Mouse (Mus musculus): Measurements from ENCODE around the gene Rps18. TPM values are rescaled to one million over a fixed set of nuclear protein-coding genes. Genes with fewer than 3 reads are reported as not detected.
"Not testable (repeated sequence)": the region's sequence is repeated elsewhere in the genome, so short reads cannot be mapped to it uniquely, and the experiment has no call there.

Rps18 gene
- polyA plus RNA-seq (2014; fragmentation: Nextera tagmentation; extraction: Ambion mirVana), result 1,265 and 1,326 TPM in 2 replicates

GRCm38 (mm10) chr17:33955555-33956214, at the start of gene Rps18, which contains the start of gene Vps52:
Rps18 (minus strand) TSS chr17:33956001.
Vps52 (plus strand) TSS chr17:33955812.
- Histone ChIP-seq H3K9me3 (ENCODE audit: control insufficient read depth, low read length) (no peaks in the 10 kb centered on the region), H3K9ac (ENCODE audit: low read length) (peak within 1 kb of the TSS; percentile 94), H3K4me1 (replicated peaks; ENCODE audit: control insufficient read depth, insufficient read depth, low read length) (peaks cover 38% of the 10 kb centered on the region), H3K4me3 (ENCODE audit: low read depth, low read length) (peak within 1 kb of the TSS; percentile 98), H3K27ac (ENCODE audit: low read depth, low read length) (peak within 1 kb of the TSS; percentile 90), H3K27me3 (ENCODE audit: control insufficient read depth, insufficient read depth, low read length) (no peaks in the 10 kb centered on the region), H3K4me2 (ENCODE audit: low read depth, low read length, severe bottlenecking) (peak within 1 kb of the TSS; percentile 92), H3K36me3 (ENCODE audit: control insufficient read depth, insufficient read depth, low read length) (peaks cover 10% of the 10 kb centered on the region)
- peak; percentile 96 for DNase-seq (ENCODE audit: low spot score)
- WGBS, result under 1% methylated on average over 50 of the region's 50 CpGs
- peak; percentile 86 for ATAC-seq (replicated peaks; ENCODE audit: low FRiP score)

- Histone ChIP-seq H3K27ac (ENCODE audit: low read depth, low read length) (no peak overlapping the region), H3K9ac (ENCODE audit: low read length) (no peak overlapping the region), H3K4me2 (ENCODE audit: low read depth, low read length, severe bottlenecking) (no peak overlapping the region), H3K36me3 (ENCODE audit: control insufficient read depth, insufficient read depth, low read length) (no peaks in the 10 kb centered on the region), H3K9me3 (ENCODE audit: control insufficient read depth, low read length) (no peaks in the 10 kb centered on the region), H3K27me3 (ENCODE audit: control insufficient read depth, insufficient read depth, low read length) (peaks cover 8% of the 10 kb centered on the region; the same call in 1 of the 2 replicates), H3K4me1 (replicated peaks; ENCODE audit: control insufficient read depth, insufficient read depth, low read length) (peaks cover 2% of the 10 kb centered on the region; the same call in 1 of the 2 replicates), H3K4me3 (ENCODE audit: low read depth, low read length) (no peak overlapping the region)
- peak; percentile 81 for DNase-seq (ENCODE audit: low spot score)
- WGBS, result 7% methylated on average over 5 of the region's 5 CpGs
- no peak for ATAC-seq (replicated peaks; ENCODE audit: low FRiP score)
Measured at GRCm38 (mm10) chr17:34003426-34003825, 47.6 kb upstream of the Rps18 start.

GRCm38 (mm10) chr17:34000796-34001195, 45.0 kb upstream of the Rps18 start:
- WGBS, result 58% methylated on average over 2 of the region's 2 CpGs
- ATAC-seq (replicated peaks; ENCODE audit: low FRiP score); H3K9me3 ChIP-seq (ENCODE audit: control insufficient read depth, low read length); H3K27me3 ChIP-seq (ENCODE audit: control insufficient read depth, insufficient read depth, low read length); H3K36me3 ChIP-seq (ENCODE audit: control insufficient read depth, insufficient read depth, low read length); H3K27ac ChIP-seq (ENCODE audit: low read depth, low read length); H3K9ac ChIP-seq (ENCODE audit: low read length); H3K4me1 ChIP-seq (replicated peaks; ENCODE audit: control insufficient read depth, insufficient read depth, low read length); H3K4me3 ChIP-seq (ENCODE audit: low read depth, low read length); DNase-seq (ENCODE audit: low spot score); H3K4me2 ChIP-seq (ENCODE audit: low read depth, low read length, severe bottlenecking): not testable (repeated sequence)

GRCm38 (mm10) chr17:34000150-34000537, 44.3 kb upstream of the Rps18 start, which contains the start of gene H2-K1:
H2-K1 (minus strand) TSS chr17:34000347.
- Histone ChIP-seq H3K27me3 (ENCODE audit: control insufficient read depth, insufficient read depth, low read length) (peaks cover 8% of the 10 kb centered on the region; the same call in 1 of the 2 replicates), H3K9ac (ENCODE audit: low read length) (peak within 1 kb of the TSS; percentile 64), H3K4me2 (ENCODE audit: low read depth, low read length, severe bottlenecking) (peak within 1 kb of the TSS; percentile 94), H3K4me1 (replicated peaks; ENCODE audit: control insufficient read depth, insufficient read depth, low read length) (peaks cover 2% of the 10 kb centered on the region; the same call in 1 of the 2 replicates), H3K36me3 (ENCODE audit: control insufficient read depth, insufficient read depth, low read length) (no peaks in the 10 kb centered on the region), H3K9me3 (ENCODE audit: control insufficient read depth, low read length) (no peaks in the 10 kb centered on the region), H3K4me3 (ENCODE audit: low read depth, low read length) (peak within 1 kb of the TSS; percentile 54), H3K27ac (ENCODE audit: low read depth, low read length) (no peak within 1 kb of the TSS)
- WGBS, result 1% methylated on average over 27 of the region's 30 CpGs
- ATAC-seq (replicated peaks; ENCODE audit: low FRiP score), result peak; percentile 80
- DNase-seq (ENCODE audit: low spot score), result peak; percentile 83

GRCm38 (mm10) chr17:33999341-34000149, 43.7 kb upstream of the Rps18 start:
- WGBS, result 1% methylated on average over 86 of the region's 87 CpGs
- H3K9me3 ChIP-seq (ENCODE audit: control insufficient read depth, low read length), result no peaks in the 10 kb centered on the region
- peak overlapping the region; percentile 94 for H3K4me2 ChIP-seq (ENCODE audit: low read depth, low read length, severe bottlenecking)
- peaks cover 2% of the 10 kb centered on the region; the same call in 1 of the 2 replicates for H3K4me1 ChIP-seq (replicated peaks; ENCODE audit: control insufficient read depth, insufficient read depth, low read length)
- DNase-seq (ENCODE audit: low spot score) (peak; percentile 55), ATAC-seq (replicated peaks; ENCODE audit: low FRiP score) (peak; percentile 42)
- peak overlapping the region; percentile 64 for H3K9ac ChIP-seq (ENCODE audit: low read length)
- no peak overlapping the region for H3K27ac ChIP-seq (ENCODE audit: low read depth, low read length)
- H3K27me3 ChIP-seq (ENCODE audit: control insufficient read depth, insufficient read depth, low read length), result peaks cover 8% of the 10 kb centered on the region; the same call in 1 of the 2 replicates
- H3K36me3 ChIP-seq (ENCODE audit: control insufficient read depth, insufficient read depth, low read length), result no peaks in the 10 kb centered on the region
- peak overlapping the region; percentile 54 for H3K4me3 ChIP-seq (ENCODE audit: low read depth, low read length)

DNA sequence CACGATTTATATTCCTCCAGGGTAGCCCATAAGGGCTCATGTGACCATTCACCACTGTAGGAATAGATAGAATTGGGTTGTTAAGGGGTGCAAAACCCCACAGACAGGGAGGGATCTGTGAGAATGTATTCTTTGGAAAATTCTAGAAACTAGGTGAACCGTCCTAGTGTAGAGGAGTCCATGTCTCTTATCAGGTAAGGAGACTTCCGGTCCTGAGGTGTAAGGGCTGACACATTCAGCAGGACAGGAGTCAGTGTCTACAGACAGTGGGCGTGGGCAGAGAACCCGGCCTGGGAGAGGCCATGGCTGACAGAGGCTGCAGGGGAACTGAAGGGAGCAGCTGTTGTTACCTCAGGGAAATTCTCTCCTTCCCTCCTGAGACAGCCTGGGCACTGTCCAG, 42.9 kb upstream of the Rps18 start:
- not testable (repeated sequence) for H3K27me3 ChIP-seq (ENCODE audit: control insufficient read depth, insufficient read depth, low read length); H3K36me3 ChIP-seq (ENCODE audit: control insufficient read depth, insufficient read depth, low read length); DNase-seq (ENCODE audit: low spot score); ATAC-seq (replicated peaks; ENCODE audit: low FRiP score); H3K9me3 ChIP-seq (ENCODE audit: control insufficient read depth, low read length); H3K9ac ChIP-seq (ENCODE audit: low read length); H3K4me3 ChIP-seq (ENCODE audit: low read depth, low read length); H3K4me2 ChIP-seq (ENCODE audit: low read depth, low read length, severe bottlenecking); H3K27ac ChIP-seq (ENCODE audit: low read depth, low read length); H3K4me1 ChIP-seq (replicated peaks; ENCODE audit: control insufficient read depth, insufficient read depth, low read length)
- 62% methylated on average over 5 of the region's 5 CpGs for WGBS

- H3K27ac ChIP-seq (ENCODE audit: low read depth, low read length); H3K27me3 ChIP-seq (ENCODE audit: control insufficient read depth, insufficient read depth, low read length); ATAC-seq (replicated peaks; ENCODE audit: low FRiP score); H3K4me2 ChIP-seq (ENCODE audit: low read depth, low read length, severe bottlenecking); H3K36me3 ChIP-seq (ENCODE audit: control insufficient read depth, insufficient read depth, low read length); H3K9me3 ChIP-seq (ENCODE audit: control insufficient read depth, low read length); H3K4me3 ChIP-seq (ENCODE audit: low read depth, low read length); H3K4me1 ChIP-seq (replicated peaks; ENCODE audit: control insufficient read depth, insufficient read depth, low read length); H3K9ac ChIP-seq (ENCODE audit: low read length): not testable (repeated sequence)
- peak; percentile 35 for DNase-seq (ENCODE audit: low spot score)
- whole genome bisulfite sequencing, result 91% methylated on average over 2 of the region's 2 CpGs
Measured at GRCm38 (mm10) chr17:33997025-33997424, 41.2 kb upstream of the Rps18 start.

DNA sequence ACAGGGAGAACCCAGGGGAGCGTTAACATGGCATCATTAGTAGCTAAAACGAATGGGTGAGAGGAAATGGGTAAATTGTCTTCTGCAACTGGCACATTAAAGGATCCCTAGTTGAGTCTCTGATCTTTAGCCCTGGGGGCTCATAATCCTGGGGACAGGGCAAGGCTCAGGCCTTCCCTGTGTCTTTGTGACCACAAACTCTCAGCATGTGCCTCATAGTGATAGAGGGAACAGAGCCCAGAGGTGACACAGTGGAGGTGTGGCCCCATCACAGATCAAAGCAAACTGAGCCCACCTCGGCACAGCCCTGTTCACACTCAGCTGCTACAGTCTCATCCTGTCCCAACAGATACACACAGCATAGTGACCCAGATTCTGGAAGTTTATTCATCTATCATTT, 39.9 kb upstream of the Rps18 start:
- Histone ChIP-seq H3K9me3 (ENCODE audit: control insufficient read depth, low read length) (no peaks in the 10 kb centered on the region), H3K4me1 (replicated peaks; ENCODE audit: control insufficient read depth, insufficient read depth, low read length) (peaks cover 2% of the 10 kb centered on the region; the same call in 1 of the 2 replicates), H3K27me3 (ENCODE audit: control insufficient read depth, insufficient read depth, low read length) (peaks cover 8% of the 10 kb centered on the region; the same call in 1 of the 2 replicates), H3K27ac (ENCODE audit: low read depth, low read length) (no peak overlapping the region), H3K36me3 (ENCODE audit: control insufficient read depth, insufficient read depth, low read length) (no peaks in the 10 kb centered on the region), H3K9ac (ENCODE audit: low read length) (no peak overlapping the region), H3K4me3 (ENCODE audit: low read depth, low read length) (no peak overlapping the region), H3K4me2 (ENCODE audit: low read depth, low read length, severe bottlenecking) (no peak overlapping the region)
- DNase-seq (ENCODE audit: low spot score) (no peak), ATAC-seq (replicated peaks; ENCODE audit: low FRiP score) (no peak)
- WGBS, result 81% methylated on average over 3 of the region's 3 CpGs

Measured in forebrain, embryonic 11.5 days (tissue).